9 mouse cellular contexts compared by ENCODE assay signal in the genomic region with DNA sequence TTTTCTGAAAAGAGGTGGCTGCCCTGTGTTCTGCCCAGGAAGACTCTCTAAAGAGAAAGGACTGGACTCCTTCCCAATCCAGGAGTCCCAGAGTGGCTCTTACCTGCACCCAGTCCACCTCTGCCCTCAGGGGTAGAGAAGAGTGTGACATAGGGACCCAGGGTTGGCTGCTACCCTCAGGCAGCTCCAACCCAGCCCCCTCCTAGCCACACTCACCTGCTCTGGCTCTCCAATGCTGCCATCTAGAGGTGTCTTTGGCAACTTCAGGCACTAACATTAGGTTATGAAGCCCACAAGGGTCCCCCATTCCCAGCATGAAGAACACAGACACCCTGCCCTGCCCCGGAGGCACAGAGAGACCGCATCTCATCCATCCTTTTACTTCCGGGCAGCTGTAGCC.
DNase-seq lines count a peak whose midpoint lies in the region; ATAC-seq lines count a peak whose summit lies in the region.
"Had no signal": no experiment of that assay in that cellular context is flagged by ENCODE, and none has a peak within 500 bp of the region (broad histone marks: within the 10 kb centered on the region; RNA-seq: fewer than 3 reads in every experiment).

No protein-coding gene starts in this region.

- peaks cover 4% of the 10 kb centered on the region; the same call in 1 of the 2 replicates for H3K4me1 ChIP-seq in hindbrain, embryonic 15.5 days (replicated peaks)
- H3K4me1 ChIP-seq: lung, embryonic 15.5 days had no signal

- H3K36me3 ChIP-seq in hindbrain, embryonic 15.5 days = no peaks in the 10 kb centered on the region
- H3K36me3 ChIP-seq: lung, embryonic 15.5 days had no signal

- H3K27me3 ChIP-seq in hindbrain, embryonic 15.5 days = 0 out of 2 replicates have a peak, but pooled peaks cover 2% of the 10 kb centered on the region

- H3K4me3 ChIP-seq in hindbrain, embryonic 15.5 days = no peak overlapping the region
- H3K4me3 ChIP-seq: lung, embryonic 15.5 days had no signal

- no peak overlapping the region for H3K9ac ChIP-seq in hindbrain, embryonic 15.5 days
- H3K9ac ChIP-seq: lung, embryonic 15.5 days had no signal

- intact Hi-C loops in left cerebral cortex, postnatal 25 days (cut with DNase I) = loop anchor here (5.0 kb wide), 2 partner anchors 710 to 780 kb away; no protein-coding TSS in a partner anchor

- H3K4me2 ChIP-seq in hindbrain, embryonic 15.5 days = no peak overlapping the region
- H3K4me2 ChIP-seq: lung, embryonic 15.5 days had no signal

- H3K27ac ChIP-seq in hindbrain, embryonic 15.5 days (replicated peaks) = no peak overlapping the region
- H3K27ac ChIP-seq: lung, embryonic 15.5 days had no signal

- 0 out of 2 replicates have a peak, but pooled peaks have one; percentile 44 for ATAC-seq in hindbrain, embryonic 15.5 days (ENCODE audit: low FRiP score, low read depth)
- no peak; the same call in 1 of the 2 replicates for ATAC-seq in granulocyte monocyte progenitor cell, adult 5-6 weeks (replicated peaks; ENCODE audit: poor library complexity, severe bottlenecking)

- 37% methylated on average over 3 of the region's 3 CpGs for WGBS in hindbrain, embryonic 15.5 days

- DNase-seq in cerebellum, adult 9-10 months = peak; percentile 12
- DNase-seq in cerebellum, adult 11 months = no peak
- DNase-seq in 3T3-L1 (ENCODE audit: low read depth, low spot score) = peak; percentile 27
- DNase-seq in cerebellum, postnatal 10 days = peak; percentile 84 to 86
- DNase-seq in left cerebral cortex, postnatal 25 days (ENCODE audit: low spot score in 2 of 2) = peak; percentile 54 to 65
- DNase-seq in right cerebral cortex, postnatal 36 days (ENCODE audit: low spot score in 2 of 2) = peak; percentile 14 to 19

- H3K9me3 ChIP-seq in hindbrain, embryonic 15.5 days = no peaks in the 10 kb centered on the region
- H3K9me3 ChIP-seq: lung, embryonic 15.5 days had no signal
